Mouse (Mus musculus) lung, embryonic 15.5 days (tissue): ENCODE results near the gene Atxn7. TPM values are rescaled to one million over a fixed set of nuclear protein-coding genes. Genes with fewer than 3 reads are reported as not detected.
A peak's percentile ranks its signal among the peaks of the same experiment; 100 is the strongest.

Experiments
- ATAC-seq: fragments of 200-750 bp; cut with Nextera tagmentation; 2 replicates; pipeline ENCODE4 v1.8.0; 2017; ENCODE audit warnings: moderate number of reproducible peaks, borderline replicate concordance; ENCODE audit not compliant: low FRiP score, low TSS enrichment; ENCODE audit errors: extremely low read depth
- H3K27ac ChIP-seq: fragments of 300-500 bp; sonication (generic); 2 replicates; pipeline ENCODE4 v1.5.1; 2015; ENCODE audit warnings: moderate library complexity, mild to moderate bottlenecking, inconsistent platforms
- H3K27me3 ChIP-seq: fragments of 300-500 bp; sonication (generic); 2 replicates; pipeline ENCODE4 v1.6.1; 2015; ENCODE audit warnings: inconsistent platforms
- H3K36me3 ChIP-seq: fragments of 300-500 bp; sonication (generic); 2 replicates; pipeline ENCODE4 v1.6.1; 2015; ENCODE audit warnings: inconsistent platforms
- H3K4me1 ChIP-seq: fragments of 300-500 bp; sonication (generic); 2 replicates; pipeline ENCODE4 v1.6.1; 2015; ENCODE audit warnings: inconsistent platforms
- H3K4me2 ChIP-seq: fragments of 300-500 bp; sonication (generic); 2 replicates; pipeline ENCODE4 v1.6.1; 2015; ENCODE audit warnings: inconsistent platforms, mild to moderate bottlenecking, moderate library complexity
- H3K4me3 ChIP-seq: fragments of 300-500 bp; sonication (generic); 2 replicates; pipeline ENCODE4 v1.5.1; 2015; ENCODE audit warnings: mild to moderate bottlenecking, inconsistent platforms
- H3K9ac ChIP-seq: fragments of 300-500 bp; sonication (generic); 2 replicates; pipeline ENCODE4 v1.6.1; 2015; ENCODE audit warnings: inconsistent platforms
- H3K9me3 ChIP-seq: fragments of 300-500 bp; sonication (generic); 2 replicates; pipeline ENCODE4 v1.6.1; 2016; ENCODE audit warnings: inconsistent platforms
- WGBS: fragments of 180-500 bp; shearing (Covaris S2); methylation state at CpG from one replicate; pipeline ENCODE4 v1.1.7; 2015; 5-methylcytosine and 5-hydroxymethylcytosine counted together
- polyA plus RNA-seq: library from polyadenylated mRNA; unstranded; fragments of >200 nt; fragmentation: Nextera tagmentation; extraction: Ambion mirVana; gene quantifications from 2 replicates; pipeline ENCODE4 v1.2.1, GENCODE M21; 2015

Gene Atxn7
- polyA plus RNA-seq, 1 experiment from 2014 or later = 4.9 TPM

DNA sequence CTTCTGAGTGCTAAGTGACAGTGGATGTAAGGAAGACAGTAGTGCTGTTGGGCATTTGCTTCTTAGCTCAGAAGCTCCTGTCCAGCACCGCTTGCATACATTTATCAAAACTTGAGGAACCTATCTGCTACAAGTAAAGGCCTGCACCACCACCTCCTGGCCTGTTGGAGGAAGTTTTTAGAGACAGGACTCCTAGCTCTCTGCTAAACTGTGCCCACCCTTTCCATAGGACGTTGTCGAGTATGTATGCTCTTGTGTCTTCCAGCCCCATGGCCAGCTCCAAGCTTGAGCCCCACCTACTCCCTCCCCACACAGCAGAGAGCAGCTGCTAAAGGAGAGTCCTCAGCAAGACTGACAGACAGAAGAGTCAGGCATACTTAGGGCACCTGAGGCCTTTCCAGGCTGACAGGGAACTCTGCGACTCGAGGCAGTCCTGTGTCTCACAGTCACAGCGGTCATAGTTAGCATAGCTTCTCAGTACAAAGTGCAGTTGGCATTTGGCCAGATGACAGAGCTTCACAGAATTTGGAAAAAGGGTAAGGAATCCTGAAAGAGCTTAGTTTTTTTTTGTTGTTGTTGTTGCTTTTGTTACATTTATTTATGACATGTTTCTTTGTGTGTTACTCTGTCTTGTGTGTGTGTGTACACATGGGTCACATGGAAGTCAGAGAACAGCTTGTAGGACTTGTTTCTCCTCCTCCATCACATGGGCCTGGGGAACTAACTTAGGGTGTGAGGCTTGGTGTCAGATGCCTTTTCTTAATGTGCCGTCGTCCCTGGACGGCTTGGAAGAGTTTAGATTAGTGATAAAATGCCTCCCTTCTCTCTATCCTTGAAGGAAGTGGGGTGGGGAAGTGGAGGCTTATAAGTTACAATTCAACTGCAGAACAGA, 34.2 kb downstream of the Atxn7 start:
- Histone ChIP-seq H3K36me3 (no peaks in the 10 kb centered on the region), H3K9me3 (no peaks in the 10 kb centered on the region), H3K4me2 (no peak overlapping the region), H3K27ac (no peak overlapping the region), H3K4me1 (no peaks in the 10 kb centered on the region), H3K4me3 (no peak overlapping the region), H3K9ac (no peak overlapping the region), H3K27me3 (no peaks in the 10 kb centered on the region)
- no peak for ATAC-seq
- WGBS = 32% methylated on average over 9 of the region's 9 CpGs

DNA sequence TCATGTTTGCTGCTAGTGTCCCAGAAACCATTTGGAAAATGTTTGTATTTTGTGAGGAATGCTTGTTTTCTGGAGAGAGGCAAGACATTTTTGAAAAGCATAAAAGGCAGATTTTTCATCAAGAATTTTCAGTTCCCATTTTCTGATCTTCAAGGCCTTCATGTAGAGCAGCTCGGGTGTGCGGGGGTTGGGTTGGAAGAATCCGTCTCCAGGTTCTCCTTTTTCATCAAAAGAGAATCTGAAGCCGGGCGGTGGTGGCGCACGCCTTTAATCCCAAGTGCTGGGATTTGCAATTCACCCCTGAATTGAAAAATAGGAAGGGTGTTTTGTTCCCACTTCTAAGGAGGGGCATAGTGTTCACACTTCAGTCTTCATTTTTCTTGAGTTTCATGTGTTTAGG, 41.5 kb downstream of the Atxn7 start:
- Histone ChIP-seq H3K36me3 (no peaks in the 10 kb centered on the region), H3K27me3 (no peaks in the 10 kb centered on the region), H3K4me1 (no peaks in the 10 kb centered on the region), H3K27ac (no peak overlapping the region), H3K4me3 (no peak overlapping the region), H3K4me2 (no peak overlapping the region), H3K9ac (no peak overlapping the region), H3K9me3 (no peaks in the 10 kb centered on the region)
- no peak for ATAC-seq
- WGBS = 93% methylated on average over 7 of the region's 7 CpGs

DNA sequence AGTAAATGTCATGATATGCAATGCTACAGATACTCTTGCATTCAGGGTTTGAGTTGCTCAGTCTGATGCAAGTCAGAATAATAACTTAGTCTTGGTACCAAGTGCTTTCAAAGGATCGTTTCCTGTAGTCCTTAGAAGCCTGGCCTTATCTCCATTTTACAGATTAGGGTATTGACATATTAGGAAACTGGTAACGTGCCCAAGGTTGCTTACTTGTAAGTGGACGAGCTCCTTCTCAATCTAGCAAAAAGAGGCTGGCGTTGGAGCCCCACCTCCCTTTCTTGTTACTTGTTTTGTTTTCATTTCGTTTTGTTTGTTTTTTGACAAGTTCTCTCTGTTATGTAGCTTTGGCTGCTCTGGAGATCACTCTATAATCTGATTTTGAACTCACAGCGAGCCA, 48.5 kb downstream of the Atxn7 start:
- Histone ChIP-seq H3K4me2 (no peak overlapping the region), H3K27ac (no peak overlapping the region), H3K9ac (no peak overlapping the region), H3K4me3 (no peak overlapping the region), H3K27me3 (no peaks in the 10 kb centered on the region), H3K4me1 (peaks cover 14% of the 10 kb centered on the region; the same call in 1 of the 2 replicates), H3K36me3 (no peaks in the 10 kb centered on the region), H3K9me3 (no peaks in the 10 kb centered on the region)
- WGBS = 47% methylated on average over 6 of the region's 6 CpGs
- ATAC-seq = no peak

- Histone ChIP-seq H3K4me3 (peak overlapping the region; percentile 79), H3K9me3 (no peaks in the 10 kb centered on the region), H3K27me3 (no peaks in the 10 kb centered on the region), H3K36me3 (0 out of 2 replicates have a peak, but pooled peaks cover 2% of the 10 kb centered on the region), H3K9ac (peak overlapping the region; percentile 93), H3K4me2 (peak overlapping the region; percentile 82), H3K4me1 (peaks cover 14% of the 10 kb centered on the region; the same call in 1 of the 2 replicates), H3K27ac (peak overlapping the region; percentile 99)
- ATAC-seq = peak; percentile 94
- 3% methylated on average over 90 of the region's 116 CpGs for WGBS
Measured at GRCm38 (mm10) chr14:14012383-14013251, 51.4 kb downstream of the Atxn7 start.

DNA sequence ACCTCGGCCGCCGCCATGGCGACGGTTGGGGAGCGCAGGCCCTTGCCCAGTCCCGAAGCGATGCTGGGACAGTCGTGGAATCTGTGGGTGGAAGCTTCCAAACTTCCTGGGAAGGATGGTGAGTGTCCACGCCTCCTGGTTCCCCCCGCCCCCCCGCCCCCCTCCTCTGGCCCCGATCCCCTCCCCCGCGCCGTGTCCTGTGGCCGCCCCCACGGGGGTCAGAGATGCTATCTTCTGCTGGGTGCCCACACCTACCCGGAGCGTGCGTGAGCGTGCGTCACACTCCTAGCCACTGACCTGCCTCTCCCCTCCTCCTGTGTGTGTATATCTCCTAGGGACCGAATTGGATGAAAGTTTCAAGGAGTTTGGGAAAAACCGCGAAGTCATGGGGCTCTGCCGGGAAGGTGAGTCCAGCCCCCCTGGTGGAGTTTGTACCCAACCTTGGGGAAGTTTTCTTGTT, 52.0 kb downstream of the Atxn7 start:
- Histone ChIP-seq H3K36me3 (0 out of 2 replicates have a peak, but pooled peaks cover 2% of the 10 kb centered on the region), H3K9me3 (no peaks in the 10 kb centered on the region), H3K9ac (peak overlapping the region; percentile 93), H3K27me3 (no peaks in the 10 kb centered on the region), H3K4me1 (peaks cover 14% of the 10 kb centered on the region; the same call in 1 of the 2 replicates), H3K4me3 (peak overlapping the region; percentile 79), H3K4me2 (peak overlapping the region; percentile 82), H3K27ac (peak overlapping the region; percentile 99)
- under 1% methylated on average over 22 of the region's 27 CpGs for WGBS
- peak; percentile 66 for ATAC-seq

DNA sequence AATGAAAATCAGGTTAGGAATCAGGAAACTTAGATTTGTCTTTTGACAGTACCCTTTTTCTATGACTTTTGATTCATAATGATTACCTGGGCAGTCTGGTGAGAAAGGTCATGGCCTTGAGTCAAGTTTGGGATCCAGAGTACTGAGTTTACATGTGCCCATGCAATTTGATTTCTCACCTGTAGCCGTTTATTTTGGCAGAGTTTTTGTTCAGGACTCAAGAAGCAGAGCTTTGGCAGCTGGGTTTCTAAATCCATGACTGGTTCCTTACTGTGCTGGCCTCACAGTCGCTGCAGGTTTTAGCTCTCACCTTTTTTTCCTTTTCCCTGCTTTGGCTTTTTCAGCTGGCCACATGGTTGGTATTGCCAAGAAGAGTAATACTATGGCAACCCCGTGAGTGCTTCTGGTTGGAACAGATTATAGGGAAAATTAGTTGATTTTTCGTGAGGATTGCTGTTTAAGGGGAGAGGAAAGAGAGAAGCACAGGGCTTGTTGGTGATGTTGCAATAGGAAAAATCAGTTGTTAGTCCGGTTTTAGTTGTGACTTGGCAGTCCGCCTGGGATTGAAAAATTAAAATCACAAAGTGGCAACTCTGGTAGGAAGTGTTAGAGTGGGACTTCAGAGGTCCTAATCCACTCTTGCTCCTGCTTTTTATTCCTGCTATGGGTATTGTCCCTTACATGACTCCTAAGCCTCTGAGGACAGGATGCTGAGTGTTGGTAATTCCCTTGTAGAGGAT, 53.6 kb downstream of the Atxn7 start:
- Histone ChIP-seq H3K9ac (no peak overlapping the region), H3K9me3 (no peaks in the 10 kb centered on the region), H3K4me1 (peaks cover 14% of the 10 kb centered on the region; the same call in 1 of the 2 replicates), H3K36me3 (0 out of 2 replicates have a peak, but pooled peaks cover 2% of the 10 kb centered on the region), H3K4me2 (no peak overlapping the region), H3K27ac (no peak overlapping the region), H3K27me3 (no peaks in the 10 kb centered on the region), H3K4me3 (no peak overlapping the region)
- no peak for ATAC-seq
- WGBS = 56% methylated on average over 6 of the region's 6 CpGs

DNA sequence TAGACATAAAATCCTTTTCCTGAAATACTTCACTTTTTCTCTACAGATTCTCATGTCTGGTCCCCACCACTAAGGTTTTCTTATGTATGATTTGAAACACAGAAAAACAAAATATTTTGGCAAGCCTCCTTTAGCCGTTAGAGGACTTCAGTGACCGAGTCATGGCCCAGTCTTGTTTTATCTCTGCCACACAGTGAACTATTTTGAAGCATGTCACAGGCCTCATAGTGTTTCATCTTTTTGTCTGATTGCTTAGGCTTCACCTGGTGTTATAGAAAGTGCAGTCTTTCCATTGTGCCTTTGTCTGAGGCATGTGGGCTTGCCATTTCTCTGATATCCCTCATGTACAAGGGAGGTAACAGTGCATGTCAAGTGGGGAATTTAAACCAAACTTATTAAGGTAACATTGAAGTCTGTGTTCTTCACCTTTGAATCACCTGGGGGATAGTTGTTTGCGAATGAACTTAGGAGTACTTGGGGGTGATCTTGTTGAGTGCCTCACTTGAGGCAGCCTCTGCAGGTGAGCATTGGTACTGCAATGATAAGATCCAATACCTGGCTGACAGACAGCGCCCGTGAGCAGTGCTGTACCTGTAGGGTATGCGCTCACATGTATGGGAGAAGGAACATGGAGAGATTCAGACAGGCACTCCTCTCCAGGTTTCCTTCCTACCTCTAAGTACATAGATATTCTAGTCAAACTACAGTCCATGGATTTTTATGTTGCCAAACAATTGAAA, 58.1 kb downstream of the Atxn7 start:
- Histone ChIP-seq H3K27me3 (no peaks in the 10 kb centered on the region), H3K4me1 (no peaks in the 10 kb centered on the region), H3K27ac (no peak overlapping the region), H3K9ac (no peak overlapping the region), H3K4me2 (no peak overlapping the region), H3K9me3 (no peaks in the 10 kb centered on the region), H3K36me3 (peaks cover 2% of the 10 kb centered on the region; the same call in 1 of the 2 replicates), H3K4me3 (no peak overlapping the region)
- no peak for ATAC-seq
- WGBS = 67% methylated on average over 6 of the region's 6 CpGs

GRCm38 (mm10) chr14:14021244-14021643, 60.0 kb downstream of the Atxn7 start:
- WGBS = 89% methylated on average over 6 of the region's 6 CpGs

GRCm38 (mm10) chr14:14025870-14026269, 64.6 kb downstream of the Atxn7 start:
- Histone ChIP-seq H3K36me3 (peaks cover 4% of the 10 kb centered on the region), H3K27me3 (no peaks in the 10 kb centered on the region), H3K27ac (no peak overlapping the region), H3K4me3 (no peak overlapping the region), H3K9ac (no peak overlapping the region), H3K9me3 (no peaks in the 10 kb centered on the region), H3K4me2 (no peak overlapping the region), H3K4me1 (no peaks in the 10 kb centered on the region)
- ATAC-seq = no peak
- WGBS = 87% methylated on average over 8 of the region's 8 CpGs

More at GRCm38 (mm10) chr14:14021244-14021643, 60.0 kb downstream of the Atxn7 start:
- Histone ChIP-seq H3K27ac (no peak overlapping the region), H3K4me1 (no peaks in the 10 kb centered on the region), H3K4me3 (no peak overlapping the region), H3K27me3 (no peaks in the 10 kb centered on the region), H3K4me2 (no peak overlapping the region), H3K36me3 (peaks cover under 1% of the 10 kb centered on the region), H3K9ac (no peak overlapping the region), H3K9me3 (no peaks in the 10 kb centered on the region)
- ATAC-seq = no peak

- no peaks in the 10 kb centered on the region for H3K9me3 ChIP-seq
- H3K9ac ChIP-seq = no peak overlapping the region
- H3K4me2 ChIP-seq = no peak overlapping the region
- no peak overlapping the region for H3K4me3 ChIP-seq
- H3K4me1 ChIP-seq = no peaks in the 10 kb centered on the region
- no peaks in the 10 kb centered on the region for H3K27me3 ChIP-seq
- H3K27ac ChIP-seq = no peak overlapping the region
- ATAC-seq = no peak
- peaks cover 7% of the 10 kb centered on the region; the same call in 1 of the 2 replicates for H3K36me3 ChIP-seq
- 89% methylated on average over 2 of the region's 2 CpGs for WGBS
Measured at GRCm38 (mm10) chr14:14030621-14031020, 69.4 kb downstream of the Atxn7 start.
